Mouse (Mus musculus) limb, embryonic 10.5 days (tissue): Measurements from ENCODE around the gene Gm10226. TPM values are rescaled to one million over a fixed set of nuclear protein-coding genes. Genes with fewer than 3 reads are reported as not detected.
A peak's percentile ranks its signal among the peaks of the same experiment; 100 is the strongest.
"Not testable (repeated sequence)": the region's sequence is repeated elsewhere in the genome, so short reads cannot be mapped to it uniquely, and the experiment has no call there.

Experiments used
- DNase-seq: peaks from one replicate; pipeline ENCODE4 v3.0.0-alpha.2; 2017; ENCODE audit warnings: low spot score
- H3K27ac ChIP-seq: fragments of 300-500 bp; sonication (generic); 2 replicates; pipeline ENCODE4 v1.5.1; 2016; ENCODE audit warnings: mild to moderate bottlenecking
- H3K27me3 ChIP-seq: fragments of 300-500 bp; sonication (generic); 2 replicates; pipeline ENCODE4 v1.6.1; 2016; ENCODE audit warnings: low read depth, mild to moderate bottlenecking; ENCODE audit not compliant: poor library complexity, severe bottlenecking
- H3K36me3 ChIP-seq: fragments of 300-500 bp; sonication (generic); 2 replicates; pipeline ENCODE4 v1.6.1; 2016; ENCODE audit warnings: mild to moderate bottlenecking, moderate library complexity
- H3K4me1 ChIP-seq: fragments of 300-500 bp; sonication (generic); 2 replicates; pipeline ENCODE4 v1.6.1; 2016
- H3K4me3 ChIP-seq: fragments of 300-500 bp; sonication (generic); 2 replicates; pipeline ENCODE4 v1.5.1; 2016; ENCODE audit warnings: mild to moderate bottlenecking, moderate library complexity
- H3K9me3 ChIP-seq: fragments of 300-500 bp; sonication (generic); replicated peaks from 2 replicates; pipeline ENCODE4 v1.6.1; 2016; ENCODE audit warnings: mild to moderate bottlenecking
- WGBS: fragments of 180-500 bp; shearing (Covaris S2); methylation state at CpG from one replicate; pipeline ENCODE4 v1.1.7; 2016; 5-methylcytosine and 5-hydroxymethylcytosine counted together
- polyA plus RNA-seq: library from polyadenylated mRNA; unstranded; fragments of >200 nt; fragmentation: Nextera tagmentation; extraction: Ambion mirVana; gene quantifications from 2 replicates; pipeline ENCODE4 v1.2.1, GENCODE M21; 2016

Gm10226 gene
- polyA plus RNA-seq, 1 experiment from 2014 or later, result 4.8 TPM

- WGBS, result 78% methylated on average over 2 of the region's 2 CpGs
- Histone ChIP-seq H3K27me3 (no peaks in the 10 kb centered on the region), H3K9me3 (no peaks in the 10 kb centered on the region), H3K36me3 (peaks cover 41% of the 10 kb centered on the region), H3K27ac (peak overlapping the region; percentile 92), H3K4me3 (peak overlapping the region; percentile 65), H3K4me1 (peaks cover 12% of the 10 kb centered on the region)
- DNase-seq, result no peak
Observed at GRCm38 (mm10) chr17:21708401-21708800, 16.7 kb downstream of the Gm10226 start.

- not testable (repeated sequence) for H3K4me1 ChIP-seq, DNase-seq, H3K4me3 ChIP-seq, H3K9me3 ChIP-seq, H3K27me3 ChIP-seq, H3K27ac ChIP-seq, H3K36me3 ChIP-seq
- WGBS, result 95% methylated on average over 20 of the region's 22 CpGs
Observed at GRCm38 (mm10) chr17:21730495-21730894, 38.8 kb downstream of the Gm10226 start, which contains the start of gene Zfp229. TSS of gene Zfp229 (plus strand) at chr17:21730795.

- 88% methylated on average over 4 of the region's 4 CpGs for WGBS
- peak overlapping the region; percentile 62 for H3K4me3 ChIP-seq
- peaks cover 3% of the 10 kb centered on the region; the same call in 1 of the 2 replicates for H3K4me1 ChIP-seq
- H3K9me3 ChIP-seq, result no peaks in the 10 kb centered on the region
- peak overlapping the region; percentile 85 for H3K27ac ChIP-seq
- H3K36me3 ChIP-seq, result peaks cover 11% of the 10 kb centered on the region
- H3K27me3 ChIP-seq, result no peaks in the 10 kb centered on the region
- no peak for DNase-seq
Observed at GRCm38 (mm10) chr17:21733049-21733448, 41.4 kb downstream of the Gm10226 start.

- DNase-seq, result peak; percentile 82
- H3K9me3 ChIP-seq, result no peaks in the 10 kb centered on the region
- peaks cover 12% of the 10 kb centered on the region for H3K36me3 ChIP-seq
- no peaks in the 10 kb centered on the region for H3K27me3 ChIP-seq
- under 1% methylated on average over 27 of the region's 27 CpGs for WGBS
- H3K27ac ChIP-seq, result peak overlapping the region; percentile 85
- peak overlapping the region; percentile 62 for H3K4me3 ChIP-seq
- peaks cover 3% of the 10 kb centered on the region; the same call in 1 of the 2 replicates for H3K4me1 ChIP-seq
Observed at GRCm38 (mm10) chr17:21733529-21734031, 41.9 kb downstream of the Gm10226 start.

Other genes with a start within 250 kb of the Gm10226 start
- 12.7 and 15.6 TPM in 2 replicates for gene Zfp51, start 241.5 kb upstream of the Gm10226 start, polyA plus RNA-seq
- 7.2 and 9.2 TPM in 2 replicates for gene Zfp53, start 202.9 kb upstream of the Gm10226 start, polyA plus RNA-seq
- 2.0 and 2.6 TPM in 2 replicates for gene Zfp52, start 156.3 kb upstream of the Gm10226 start, polyA plus RNA-seq
- gene Zfp948, start 124.9 kb upstream of the Gm10226 start, polyA plus RNA-seq, result 13.0 and 13.5 TPM in 2 replicates
- gene Zfp983, start 41.2 kb upstream of the Gm10226 start, polyA plus RNA-seq, result 3.0 and 4.1 TPM in 2 replicates
- gene Zfp760, start 15.9 kb downstream of the Gm10226 start, polyA plus RNA-seq, result 16.1 and 19.6 TPM in 2 replicates
- gene Zfp229, start 38.9 kb downstream of the Gm10226 start, polyA plus RNA-seq, result 5.0 and 8.6 TPM in 2 replicates
- 5.9 and 7.1 TPM in 2 replicates for gene Zfp820, start 153.9 kb downstream of the Gm10226 start, polyA plus RNA-seq
- 4.0 and 6.0 TPM in 2 replicates for gene Zfp995, start 218.1 kb downstream of the Gm10226 start, polyA plus RNA-seq